Mouse (Mus musculus): ENCODE data around the gene Plcl2.

The Plcl2 gene

DNA sequence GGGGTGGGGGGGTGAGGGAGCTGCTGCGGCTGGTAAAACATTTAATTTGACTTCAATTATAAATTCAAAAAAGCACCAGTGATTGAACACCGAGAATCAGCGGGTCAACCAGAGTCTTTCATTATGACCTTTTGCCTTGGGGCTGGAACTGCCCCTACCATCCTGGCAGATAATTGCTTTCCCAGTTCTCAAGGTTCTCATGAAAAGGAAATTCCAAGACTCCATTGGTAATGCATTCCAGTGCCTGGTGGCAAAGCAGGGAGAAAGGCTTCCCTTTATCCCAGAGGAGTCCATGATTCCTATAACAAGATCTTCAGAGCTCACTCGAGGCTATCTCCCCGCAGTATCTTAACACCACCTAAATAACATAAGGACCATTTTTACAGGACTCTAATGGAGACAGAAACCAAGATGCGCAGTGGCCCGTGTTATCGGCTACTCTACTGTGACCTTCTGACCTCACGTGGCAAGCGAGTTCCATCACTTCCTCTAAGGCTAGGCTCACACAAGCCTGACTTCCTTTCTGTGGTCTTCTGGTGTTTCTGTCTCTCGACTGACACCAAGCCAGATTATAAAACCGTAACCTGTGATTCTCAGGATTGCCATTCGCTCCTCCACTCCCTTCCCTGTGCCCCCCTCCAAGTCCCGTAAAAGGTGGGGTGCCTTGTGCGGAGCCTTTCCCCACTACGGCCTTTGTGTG lies 10.0 kb upstream of the Plcl2 start:
- no peak for DNase-seq (ENCODE audit: low read depth, low spot score)

DNA sequence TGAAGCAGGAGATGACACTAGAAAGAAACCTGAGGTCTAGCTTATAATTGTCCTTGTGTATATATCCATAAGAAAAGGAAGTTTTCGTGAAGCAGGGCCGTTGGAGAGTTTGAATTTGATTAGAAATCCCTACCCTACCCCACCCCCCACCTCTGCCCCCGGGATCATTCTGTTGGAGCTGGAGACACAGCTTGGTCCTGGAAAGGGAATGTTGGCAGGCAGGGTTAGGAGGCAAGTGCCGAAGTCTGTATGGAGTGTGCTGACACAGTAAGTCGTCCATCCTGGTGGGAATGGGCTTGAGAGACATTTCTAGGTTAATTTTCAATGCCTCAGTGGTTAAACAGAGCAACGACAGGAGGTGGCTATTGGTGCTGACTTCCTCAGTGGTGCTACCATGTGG lies 8.4 kb upstream of the Plcl2 start:
- no peak for DNase-seq (ENCODE audit: low read depth, low spot score)

DNA sequence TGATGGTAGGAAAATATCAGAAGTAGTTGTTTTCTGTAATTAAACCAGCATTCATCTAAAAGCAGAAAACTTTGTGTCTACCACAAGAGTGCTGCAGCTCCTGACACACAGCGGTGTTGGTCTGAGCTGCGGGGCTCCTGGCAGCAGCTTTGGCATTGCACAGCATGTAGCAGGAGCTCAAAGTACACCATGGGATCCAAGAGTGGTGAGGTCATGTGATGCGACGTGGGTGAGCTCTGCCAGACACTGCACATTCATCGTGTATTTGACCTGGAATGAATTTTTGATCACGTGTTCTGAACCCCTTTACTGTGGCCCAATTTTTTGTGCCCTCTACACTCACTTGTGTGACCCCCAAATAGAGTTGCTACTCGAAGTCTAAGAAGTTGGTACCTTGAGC lies 6.1 kb upstream of the Plcl2 start:
- no peak for DNase-seq (ENCODE audit: low read depth, low spot score)

DNA sequence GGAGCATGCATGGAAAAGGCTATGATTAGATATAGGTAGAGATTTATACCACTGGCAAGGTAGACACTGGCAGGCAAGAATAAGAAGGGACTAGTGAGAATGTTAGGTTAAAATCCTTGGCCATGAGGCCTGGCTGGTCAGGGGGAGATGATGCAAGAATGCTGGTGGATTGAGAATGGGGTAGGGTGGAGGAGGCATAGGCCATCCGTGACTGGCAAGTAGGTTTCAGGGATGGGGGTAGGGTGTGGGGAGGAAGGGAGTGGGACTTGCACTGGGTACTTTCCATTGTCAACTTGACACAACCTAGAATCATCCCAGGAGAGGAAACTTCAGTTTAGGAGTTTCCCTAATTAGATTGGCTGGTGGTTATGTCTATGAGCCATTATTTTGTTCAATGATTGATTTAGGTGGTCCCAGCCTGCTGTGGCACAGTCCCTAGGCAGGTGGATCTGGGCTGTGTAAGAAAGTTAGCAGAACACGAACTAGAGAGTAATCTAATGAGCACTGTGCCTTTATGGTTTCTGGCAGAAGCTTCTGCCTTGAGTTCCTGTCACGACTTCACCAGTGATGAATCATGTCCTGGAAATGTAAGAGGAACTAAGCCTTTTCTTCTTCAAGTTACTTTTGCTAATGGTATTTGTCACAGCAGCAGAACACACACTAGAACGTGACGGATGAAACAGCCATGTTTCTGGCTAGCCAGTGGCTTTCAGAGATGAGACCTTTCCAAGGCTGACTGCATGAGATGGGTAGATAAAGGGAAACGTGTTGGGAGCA lies 4.9 kb upstream of the Plcl2 start:
- no peak for DNase-seq (ENCODE audit: low read depth, low spot score)

DNA sequence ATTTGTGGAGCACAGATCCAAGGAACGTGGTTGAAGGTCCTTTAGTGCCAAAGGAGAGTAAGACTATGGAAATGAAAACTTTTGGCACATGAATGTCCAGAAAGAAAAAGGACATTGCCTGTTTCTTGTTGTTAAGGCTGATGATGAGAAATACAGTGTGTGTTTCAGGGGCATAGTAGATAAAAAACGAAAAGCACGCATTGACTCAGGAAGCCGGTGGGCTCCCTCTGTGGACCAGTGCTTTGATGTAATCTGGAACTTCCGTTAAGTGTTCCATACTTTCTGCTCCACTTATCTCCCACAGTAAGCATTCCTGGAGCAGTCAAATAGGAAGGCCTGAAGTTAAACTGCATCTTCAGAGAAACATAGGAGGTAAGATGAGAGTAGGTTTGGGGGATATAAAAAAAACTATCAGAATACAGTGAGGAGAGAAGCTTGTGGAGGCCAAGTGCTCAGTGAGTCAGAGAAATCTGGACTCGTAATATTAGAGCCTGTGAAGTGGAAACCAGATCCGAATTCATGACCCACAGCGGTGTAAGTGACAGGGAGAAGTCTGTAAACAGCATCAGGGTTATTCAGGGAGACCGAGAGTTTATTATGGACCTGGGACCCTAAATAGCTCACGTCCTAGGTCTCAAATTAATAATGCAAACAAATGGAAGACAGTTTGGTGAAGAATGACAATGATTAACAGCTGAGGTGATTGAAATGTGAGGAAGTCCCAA lies 3.1 kb upstream of the Plcl2 start:
- no peak for DNase-seq (ENCODE audit: low read depth, low spot score)

DNA sequence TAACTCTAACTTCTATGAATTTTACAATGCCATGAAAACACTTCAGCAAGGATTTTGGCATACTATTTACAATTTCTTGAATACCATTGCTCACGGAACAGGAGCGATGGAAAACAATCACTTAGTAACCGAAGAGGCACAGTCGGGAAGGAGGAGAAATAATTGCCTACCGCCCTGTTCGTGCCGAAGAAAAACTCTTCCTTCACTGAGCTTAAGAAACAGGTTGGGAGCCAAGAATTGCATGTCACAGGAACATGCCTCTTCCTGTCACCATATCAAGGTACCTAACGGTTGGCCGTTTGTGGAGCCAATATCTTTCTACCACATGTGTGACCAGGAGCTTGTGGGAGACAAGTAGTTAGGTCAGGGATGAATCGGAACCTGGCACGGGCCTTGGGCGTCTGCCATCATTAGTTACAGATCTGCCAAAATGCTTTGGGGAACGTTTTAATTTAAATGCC lies 2.3 kb upstream of the Plcl2 start:
- DNase-seq (ENCODE audit: low read depth, low spot score) = no peak

DNA sequence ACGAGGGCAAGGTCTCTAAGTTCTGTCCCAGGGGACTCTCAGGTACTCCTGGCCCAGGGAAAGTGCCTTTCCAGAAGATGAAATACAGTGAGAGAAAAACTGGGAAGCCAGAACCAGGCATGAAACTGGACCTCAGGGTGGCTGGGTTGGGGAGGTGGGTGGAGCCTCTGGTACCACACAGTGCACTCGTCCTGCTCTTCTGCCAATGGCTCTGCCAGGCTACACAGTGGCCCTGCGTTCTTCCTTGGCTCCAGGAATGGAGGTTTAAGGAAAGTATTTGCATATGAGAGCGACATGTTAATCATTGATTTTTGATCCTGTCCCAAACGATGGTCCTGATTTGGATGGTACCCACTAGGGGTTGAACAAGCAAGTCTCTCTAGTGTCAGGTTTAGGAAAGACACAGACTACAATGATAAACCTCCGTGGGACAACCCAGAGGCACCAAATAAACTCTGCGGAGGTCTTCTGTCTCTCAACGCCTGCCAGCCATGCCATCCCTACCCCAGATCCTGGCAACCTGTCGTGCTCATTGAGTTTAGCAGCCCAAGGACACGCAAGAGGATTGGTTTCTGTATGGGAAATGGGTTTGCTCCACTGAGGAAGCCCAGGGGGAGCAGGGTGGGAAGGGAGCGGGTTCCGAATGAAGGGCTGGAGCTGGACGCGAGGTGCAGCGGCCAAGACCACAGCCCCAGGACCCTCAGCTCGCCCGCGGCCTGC lies 988 bp upstream of the Plcl2 start:
- no peak for DNase-seq (ENCODE audit: low read depth, low spot score)

DNA sequence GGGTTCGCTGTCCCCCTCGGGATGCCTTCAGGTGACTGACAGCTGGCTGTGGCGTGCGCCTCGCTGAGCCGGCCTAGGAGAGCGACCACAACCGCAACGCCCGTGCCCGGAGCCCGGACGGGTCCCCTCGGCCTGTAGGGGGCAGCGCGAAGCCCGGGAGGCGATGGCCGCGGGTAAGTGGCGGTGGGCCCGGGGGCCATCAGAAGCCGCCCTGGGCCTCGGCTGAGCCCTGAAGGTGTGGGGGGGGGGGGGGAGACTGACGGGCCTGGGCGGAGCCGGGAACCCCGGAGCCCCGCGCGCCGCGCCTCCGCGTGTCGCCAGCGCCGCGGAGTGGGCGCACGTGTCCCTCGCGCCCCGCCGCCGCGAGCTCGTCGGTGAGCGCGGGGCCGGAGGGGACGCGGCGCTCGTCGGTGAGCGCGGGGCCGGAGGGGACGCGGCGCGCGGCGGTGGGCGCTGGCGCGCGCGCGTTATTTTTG lies 390 bp upstream of the Plcl2 start:
- DNase-seq (ENCODE audit: low read depth, low spot score) = no peak

DNA sequence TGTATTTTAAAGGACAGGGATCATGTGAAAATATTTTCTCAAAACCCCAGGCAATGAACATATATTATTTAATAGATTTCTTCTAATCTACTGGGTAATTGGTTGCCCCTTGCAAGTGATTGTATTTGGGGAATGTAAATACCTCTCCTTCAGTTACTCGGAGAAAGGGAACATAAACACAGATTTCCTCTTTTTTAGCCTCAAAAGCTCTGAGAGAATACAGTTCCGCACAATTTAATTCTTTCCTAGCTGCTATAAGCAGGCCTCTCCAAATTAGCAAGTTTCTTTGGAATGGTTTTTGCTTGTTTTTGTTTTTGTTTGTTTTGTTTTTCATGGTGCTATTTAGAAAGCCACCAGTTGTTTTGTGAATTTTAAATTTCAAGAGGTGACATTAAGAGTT lies 1.1 kb downstream of the Plcl2 start:
- no peak for DNase-seq (ENCODE audit: low read depth, low spot score)

DNA sequence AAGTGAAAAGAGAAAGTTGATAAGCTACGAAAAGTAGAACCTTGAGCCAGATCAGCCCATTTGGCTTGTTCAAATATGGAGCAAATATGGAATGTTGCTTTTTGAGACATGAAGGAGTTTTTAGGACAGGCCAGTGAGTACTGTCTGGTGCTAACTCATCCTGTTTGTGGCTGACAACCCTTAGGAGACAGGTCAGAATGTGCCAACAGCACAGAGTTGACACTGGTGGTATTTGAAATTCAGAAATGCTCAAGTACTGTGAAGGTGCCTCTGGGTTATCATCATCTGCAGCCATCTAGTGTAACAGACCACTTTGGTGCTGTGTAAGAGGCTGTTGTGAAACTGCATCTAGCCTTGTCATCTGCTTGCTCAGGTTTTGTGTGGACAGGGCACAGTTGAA lies 1.5 kb downstream of the Plcl2 start:
- DNase-seq (ENCODE audit: low read depth, low spot score) = no peak

DNA sequence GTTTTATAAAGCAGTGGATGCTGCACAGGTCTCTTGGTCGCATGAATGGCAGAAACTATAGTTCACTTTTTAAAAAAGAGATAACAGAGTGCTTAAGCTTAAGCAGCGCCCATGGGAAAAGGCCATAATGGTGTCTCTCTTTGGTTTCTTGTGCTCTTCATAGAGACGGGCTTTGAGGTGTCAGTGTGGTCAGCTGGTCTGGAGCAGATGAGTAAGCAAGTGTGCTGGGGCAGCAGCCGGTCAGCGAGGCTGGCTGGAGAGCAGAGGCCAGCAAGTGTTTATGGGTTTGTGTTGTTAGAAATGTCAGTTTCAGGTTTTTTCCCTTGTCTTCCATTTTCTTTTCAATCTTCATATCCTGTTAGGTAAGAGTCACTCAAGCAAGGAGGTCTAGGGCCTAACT lies 3.0 kb downstream of the Plcl2 start:
- no peak for DNase-seq (ENCODE audit: low read depth, low spot score)

DNA sequence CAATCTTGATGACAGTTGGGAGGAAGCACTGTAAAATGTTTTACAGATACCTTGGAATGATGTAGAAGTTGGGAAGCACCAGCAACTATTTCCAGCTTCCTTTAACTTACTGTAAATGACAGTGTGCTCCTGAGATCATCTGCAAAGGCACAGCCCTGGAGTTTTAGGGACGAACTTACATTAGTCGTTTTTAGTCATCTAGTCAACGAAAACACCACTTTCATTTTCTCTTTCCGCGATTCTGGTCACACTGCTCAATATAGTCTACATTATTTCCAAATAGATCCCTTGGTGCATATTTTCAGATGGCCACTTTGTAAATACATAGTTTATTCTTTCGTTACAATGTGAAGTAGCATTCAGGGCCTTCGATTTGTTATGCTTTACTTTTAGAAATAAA lies 3.6 kb downstream of the Plcl2 start:
- DNase-seq (ENCODE audit: low read depth, low spot score) = no peak

DNA sequence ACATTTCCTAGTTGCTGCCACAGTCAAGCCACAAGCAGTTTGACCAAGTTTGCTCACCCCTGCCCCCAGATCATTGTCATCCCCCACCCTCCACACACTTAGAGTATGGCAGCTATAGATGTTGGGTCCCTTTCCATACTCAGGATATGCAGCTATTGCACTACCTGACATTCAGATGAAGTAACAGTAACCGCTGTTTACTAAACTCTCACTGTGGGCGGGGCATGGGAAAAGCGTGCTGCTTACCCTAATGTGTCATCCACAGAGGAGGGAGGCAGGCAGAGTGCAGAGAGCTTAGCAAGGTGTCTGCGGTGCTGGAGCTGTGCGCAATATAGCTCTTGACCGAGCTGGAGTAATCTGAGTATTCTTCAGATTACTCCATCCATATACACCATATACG lies 4.2 kb downstream of the Plcl2 start:
- no peak for DNase-seq (ENCODE audit: low read depth, low spot score)

DNA sequence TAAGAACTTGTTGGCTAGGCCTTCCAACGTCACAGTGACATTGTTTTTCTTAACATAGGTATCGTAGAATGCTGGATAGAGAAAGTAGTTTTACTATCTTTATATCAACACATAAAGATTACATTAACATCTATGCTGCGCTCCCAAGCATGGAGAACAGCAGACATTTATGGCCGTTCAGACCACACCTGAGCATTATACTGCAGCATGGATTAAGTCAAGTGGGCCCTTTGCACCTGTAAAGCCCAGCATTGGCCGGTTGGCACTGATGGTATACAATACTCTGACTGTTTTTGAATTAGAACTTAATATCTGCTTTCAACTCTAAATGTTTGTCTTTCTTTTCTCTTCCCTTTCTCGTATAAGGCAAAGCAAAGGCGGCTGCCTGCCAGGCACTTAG lies 4.8 kb downstream of the Plcl2 start:
- DNase-seq (ENCODE audit: low read depth, low spot score) = no peak

DNA sequence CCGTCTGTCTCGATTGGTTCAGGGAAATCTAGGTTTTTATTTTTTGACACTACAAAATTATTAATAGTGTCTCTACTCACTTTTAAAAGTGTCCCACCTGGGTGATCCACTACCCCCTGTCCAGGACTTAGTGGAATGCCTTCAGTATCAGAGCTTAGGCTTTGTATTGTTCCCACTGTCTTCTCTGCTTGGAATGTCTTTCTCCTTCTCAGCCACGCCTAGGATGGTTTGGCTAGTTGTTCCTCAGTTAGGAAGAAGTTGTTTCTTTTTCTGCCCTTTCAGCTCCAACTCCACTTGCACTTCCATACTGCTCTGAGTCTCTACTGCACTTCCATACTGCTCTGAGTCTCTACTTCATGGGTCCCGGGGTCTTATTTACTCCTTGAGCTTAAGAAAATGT lies 6.7 kb downstream of the Plcl2 start:
- DNase-seq (ENCODE audit: low read depth, low spot score) = no peak

DNA sequence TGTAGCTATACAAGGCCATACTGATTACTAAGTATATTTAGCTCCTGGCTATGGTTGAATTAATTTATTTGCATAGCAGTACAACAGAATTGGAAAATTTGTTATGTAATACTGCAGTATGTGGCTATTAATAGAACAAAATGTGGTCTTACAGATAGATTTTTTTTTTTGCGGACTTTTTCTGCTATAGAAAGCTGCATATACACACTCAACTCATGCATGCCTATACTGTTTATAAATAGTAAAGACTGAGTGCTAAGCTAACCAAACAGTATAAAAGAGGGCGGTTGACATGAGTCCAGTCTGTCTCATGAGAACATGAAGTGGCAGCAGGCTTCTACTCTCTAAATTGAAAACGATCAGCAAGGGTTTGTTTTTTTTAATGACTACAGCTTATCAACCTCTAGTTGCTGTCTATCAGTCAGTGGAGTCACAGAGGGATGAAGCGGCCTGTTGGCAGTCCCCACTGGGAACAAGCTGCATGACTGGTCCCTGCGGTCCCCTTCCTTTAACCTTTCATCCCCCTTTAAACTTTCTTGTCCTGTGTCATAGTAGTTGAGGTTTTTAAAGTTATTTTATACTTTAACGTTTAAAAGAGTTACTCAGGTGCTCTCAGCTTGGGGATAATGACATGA lies 8.7 kb downstream of the Plcl2 start:
- DNase-seq (ENCODE audit: low read depth, low spot score) = no peak

DNA sequence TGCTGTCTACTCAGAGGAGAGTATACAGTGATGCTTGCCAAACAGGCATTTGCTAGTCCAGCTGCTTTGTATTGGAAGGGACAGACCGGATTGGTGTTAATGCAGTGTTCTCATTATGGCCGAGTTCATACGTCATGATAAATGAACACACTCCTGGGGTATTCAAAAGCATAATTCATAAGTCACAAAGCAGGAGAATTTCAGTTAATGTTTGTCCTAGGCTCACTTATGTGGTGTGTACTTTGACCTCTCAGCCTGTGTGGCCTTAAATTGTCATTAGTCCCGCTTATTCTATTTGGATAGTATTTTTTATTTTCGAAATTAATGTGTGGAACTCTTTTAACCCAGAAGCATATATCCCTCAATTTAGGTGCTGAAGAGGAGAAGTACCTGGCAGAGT lies 10.4 kb downstream of the Plcl2 start:
- DNase-seq (ENCODE audit: low read depth, low spot score) = no peak

DNA sequence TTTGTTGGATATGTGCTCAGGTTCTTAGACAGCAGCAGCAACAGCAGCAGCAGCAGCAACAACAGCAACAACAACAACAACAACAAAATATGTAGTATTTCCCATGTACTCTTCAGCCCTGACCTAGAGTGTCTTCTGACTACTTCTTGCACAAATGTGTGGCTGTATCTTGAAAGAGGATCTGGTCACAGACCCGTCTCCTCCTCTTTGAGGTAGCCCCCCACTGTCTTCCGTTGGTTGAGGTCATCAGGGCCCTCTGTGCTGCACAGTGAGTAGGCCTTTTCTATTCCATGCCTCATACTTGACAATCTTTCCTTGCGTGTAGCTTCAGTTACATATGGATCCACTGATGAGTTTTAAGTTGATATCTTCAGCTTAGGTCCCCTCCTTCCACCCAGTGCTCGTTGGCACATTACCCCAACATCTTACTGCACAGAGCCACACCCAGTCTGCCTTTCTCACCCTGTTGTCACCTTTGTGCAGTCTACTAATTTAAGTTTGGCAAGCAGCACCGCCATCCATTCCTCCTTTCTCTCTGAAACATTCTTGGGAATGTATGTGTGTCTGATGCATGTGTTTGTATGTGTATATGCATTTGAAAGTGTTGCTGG lies 13.4 kb downstream of the Plcl2 start:
- no peak for DNase-seq (ENCODE audit: low read depth, low spot score)

DNA sequence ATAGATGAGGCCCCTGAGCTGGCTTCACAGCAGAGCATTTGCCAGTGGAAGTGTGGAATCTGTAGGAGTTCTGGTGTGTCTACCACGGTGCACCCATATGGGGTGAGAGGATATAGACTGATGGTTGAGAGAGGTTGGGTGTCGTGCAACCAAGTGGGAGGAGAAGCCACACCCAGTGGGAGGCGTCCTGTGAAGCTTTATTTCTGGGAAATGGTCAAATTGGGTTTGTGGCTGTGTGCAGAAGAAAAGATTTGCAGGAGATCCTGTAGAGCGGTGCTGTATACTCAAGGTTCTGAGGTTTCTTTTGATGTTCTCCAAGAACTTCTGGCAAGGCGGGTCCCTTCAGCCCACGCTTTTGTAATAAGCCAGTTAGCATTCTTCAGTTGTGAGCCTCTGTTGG lies 15.8 kb downstream of the Plcl2 start:
- no peak for DNase-seq (ENCODE audit: low read depth, low spot score)

DNA sequence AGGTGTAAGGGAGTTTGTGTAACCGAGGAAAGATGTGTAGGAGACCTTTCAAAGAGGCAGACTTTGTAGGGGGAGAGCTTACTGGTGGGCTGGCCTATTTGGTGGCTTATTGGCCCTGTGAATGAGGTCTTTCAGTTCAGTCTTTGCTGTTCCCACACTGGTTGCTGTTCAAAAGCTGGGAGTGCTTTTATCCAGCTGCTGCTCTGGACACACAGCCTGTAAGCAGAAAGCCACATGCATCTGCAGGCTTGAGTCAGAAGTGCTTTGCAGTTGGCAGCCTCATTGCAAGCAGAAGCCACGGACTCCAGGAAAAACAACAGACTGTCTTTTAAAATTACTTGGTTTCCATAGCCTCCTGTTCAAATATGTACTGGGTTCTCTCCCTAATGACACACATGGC lies 16.6 kb downstream of the Plcl2 start:
- DNase-seq (ENCODE audit: low read depth, low spot score) = no peak

DNA sequence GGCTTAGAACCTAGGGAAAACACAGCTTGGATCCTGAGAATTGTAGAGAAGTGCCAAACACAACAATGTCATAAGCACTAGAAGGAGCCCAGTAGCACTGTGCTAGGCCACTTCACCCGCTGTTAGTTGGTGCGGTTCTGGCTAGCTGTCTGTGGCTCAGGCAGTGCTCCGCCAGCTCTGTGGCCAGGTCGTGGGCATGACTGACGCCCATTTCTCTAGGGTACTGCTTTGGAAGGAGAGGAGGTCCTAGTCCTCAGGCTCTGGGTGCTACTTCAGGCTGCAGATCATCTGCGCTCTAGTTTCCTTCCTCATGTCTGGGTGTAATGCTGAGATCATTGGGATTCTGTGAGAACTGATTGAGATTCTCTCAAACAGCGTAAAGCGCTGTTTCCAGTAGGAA lies 20.9 kb downstream of the Plcl2 start:
- DNase-seq (ENCODE audit: low read depth, low spot score) = no peak
